8 mouse cellular contexts compared by ENCODE assay signal in genomic region chr3:88939749-88940148, GRCm38 (mm10). TPM values are rescaled to one million over a fixed set of nuclear protein-coding genes. Genes with fewer than 3 reads are reported as not detected.
DNase-seq lines count a peak whose midpoint lies in the region; ATAC-seq and TF ChIP-seq lines count a peak whose summit lies in the region.

No protein-coding gene starts in this region.

- WGBS in lung, embryonic 14.5 days = 75% methylated on average over 3 of the region's 3 CpGs
- 72% methylated on average over 3 of the region's 3 CpGs for WGBS in intestine, postnatal 0 days

- no peaks in the 10 kb centered on the region for H3K27me3 ChIP-seq in lung, embryonic 14.5 days (ENCODE audit: insufficient read depth, low read length)
- H3K27me3 ChIP-seq in intestine, postnatal 0 days (replicated peaks; ENCODE audit: control insufficient read depth, insufficient read depth, low read length) = no peaks in the 10 kb centered on the region

- no peak for ATAC-seq in lung, embryonic 14.5 days (ENCODE audit: insufficient read depth)
- 0 out of 2 replicates have a peak, but pooled peaks have one; percentile 47 for ATAC-seq in intestine, postnatal 0 days

- no peak overlapping the region for H3K9ac ChIP-seq in lung, embryonic 14.5 days
- H3K9ac ChIP-seq in intestine, postnatal 0 days (ENCODE audit: low read depth, low read length) = no peak overlapping the region

- no peaks in the 10 kb centered on the region for H3K4me1 ChIP-seq in lung, embryonic 14.5 days (ENCODE audit: insufficient read depth)
- no peaks in the 10 kb centered on the region for H3K4me1 ChIP-seq in intestine, postnatal 0 days (replicated peaks; ENCODE audit: control insufficient read depth, insufficient read depth, low read length)

- H3K4me3 ChIP-seq in lung, embryonic 14.5 days (ENCODE audit: low read depth, low read length) = no peak overlapping the region
- no peak overlapping the region for H3K4me3 ChIP-seq in intestine, postnatal 0 days (ENCODE audit: low read depth, low read length)

- H3K36me3 ChIP-seq in lung, embryonic 14.5 days (ENCODE audit: insufficient read depth) = peaks cover 68% of the 10 kb centered on the region
- peaks cover 46% of the 10 kb centered on the region for H3K36me3 ChIP-seq in intestine, postnatal 0 days (ENCODE audit: control insufficient read depth, insufficient read depth)

- no peaks in the 10 kb centered on the region for H3K9me3 ChIP-seq in lung, embryonic 14.5 days (ENCODE audit: low read depth, low read length)
- no peaks in the 10 kb centered on the region for H3K9me3 ChIP-seq in intestine, postnatal 0 days (ENCODE audit: control insufficient read depth)

- H3K4me2 ChIP-seq in lung, embryonic 14.5 days = no peak overlapping the region
- H3K4me2 ChIP-seq in intestine, postnatal 0 days (replicated peaks; ENCODE audit: low read depth) = no peak overlapping the region

- H3K27ac ChIP-seq in lung, embryonic 14.5 days (ENCODE audit: low read depth) = no peak overlapping the region
- no peak overlapping the region for H3K27ac ChIP-seq in intestine, postnatal 0 days (ENCODE audit: low read depth, low read length)

- peak; percentile 63 for TF ChIP-seq CTCF in lung, embryonic 14.5 days (IDR thresholded peaks at IDR 0.05; ENCODE audit: low read depth)
- peak; percentile 67 for TF ChIP-seq CTCF in intestine, postnatal 0 days (IDR thresholded peaks at IDR 0.05; ENCODE audit: low read depth)

- DNase-seq in cerebellum, adult 9-11 months = peak; percentile 26
- no peak for DNase-seq in cerebellum, postnatal 4 days (ENCODE audit: low spot score in 2 of 2)
- DNase-seq in lung, embryonic 14.5 days = peak; percentile 88
- no peak for DNase-seq in lung, postnatal 14 days
- peak; percentile 55 for DNase-seq in c-Kit-negative CD71-positive TER-119-positive erythroid progenitor cells, embryonic 14.5 days (ENCODE audit: low read depth, low spot score)
- no peak for DNase-seq in urinary bladder, postnatal 14 days (ENCODE audit: low spot score)
- DNase-seq in layer of hippocampus, adult 11-12 months (ENCODE audit: low spot score) = no peak

RNA-seq across cellular contexts. Expression of gene Ash1l, which starts 10.7 kb away (rescaled TPM):
- 22.9 and 23.1 TPM in 2 replicates for polyA plus RNA-seq in lung, embryonic 14.5 days (2014; fragmentation: Nextera tagmentation; extraction: Ambion mirVana)
- polyA plus RNA-seq in intestine, postnatal 0 days (2015; fragmentation: Nextera tagmentation; extraction: Ambion mirVana) = 7.4 and 9.0 TPM in 2 replicates

RNA-seq across cellular contexts. Expression of gene Dap3, which starts 11.2 kb away (rescaled TPM):
- polyA plus RNA-seq in lung, embryonic 14.5 days (2014; fragmentation: Nextera tagmentation; extraction: Ambion mirVana) = 126 and 139 TPM in 2 replicates
- 91.5 and 95.9 TPM in 2 replicates for polyA plus RNA-seq in intestine, postnatal 0 days (2015; fragmentation: Nextera tagmentation; extraction: Ambion mirVana)

RNA-seq across cellular contexts. Expression of gene Msto1, which starts 25.9 kb away (rescaled TPM):
- polyA plus RNA-seq in lung, embryonic 14.5 days (2014; fragmentation: Nextera tagmentation; extraction: Ambion mirVana) = 47.9 and 51.4 TPM in 2 replicates
- polyA plus RNA-seq in intestine, postnatal 0 days (2015; fragmentation: Nextera tagmentation; extraction: Ambion mirVana) = 20.7 and 22.4 TPM in 2 replicates

Comparison
In these comparisons a context has a peak if more than half of its experiments do, and no peak if none do; other contexts are left out.
1. DNase-seq: peak in cerebellum, adult 9-11 months (single experiment), lung, embryonic 14.5 days (single experiment) and c-Kit-negative CD71-positive TER-119-positive erythroid progenitor cells, embryonic 14.5 days (single experiment); none in cerebellum, postnatal 4 days (0 of 2), lung, postnatal 14 days (single experiment), urinary bladder, postnatal 14 days (single experiment) and layer of hippocampus, adult 11-12 months (single experiment).